Mouse (Mus musculus) liver, embryonic 11.5 days (tissue): ENCODE results near the gene Phactr1. TPM values are rescaled to one million over a fixed set of nuclear protein-coding genes. Genes with fewer than 3 reads are reported as not detected.

ENCODE experiments used
- ATAC-seq: fragments of 200-750 bp; cut with Nextera tagmentation; replicated peaks from 2 replicates; pipeline ENCODE4 v1.8.0; 2017; ENCODE audit warnings: moderate number of reproducible peaks, mild to moderate bottlenecking, moderate TSS enrichment, moderate library complexity; ENCODE audit not compliant: low FRiP score
- DNase-seq: peaks from one replicate; pipeline ENCODE4 v3.0.0-alpha.2; 2017; ENCODE audit warnings: low spot score
- H3K27ac ChIP-seq: fragments of 300-500 bp; sonication (generic); 2 replicates; pipeline ENCODE4 v1.5.1; 2014; ENCODE audit warnings: mild to moderate bottlenecking, low read depth, low read length, control low read depth
- H3K27me3 ChIP-seq: fragments of 300-500 bp; sonication (generic); replicated peaks from 2 replicates; pipeline ENCODE4 v1.6.1; 2014; ENCODE audit warnings: low read length, mixed read lengths; ENCODE audit not compliant: control insufficient read depth, insufficient read depth
- H3K36me3 ChIP-seq: fragments of 300-500 bp; sonication (generic); 2 replicates; pipeline ENCODE4 v1.6.1; 2014; ENCODE audit warnings: mild to moderate bottlenecking, low read length, moderate library complexity, mixed read lengths; ENCODE audit not compliant: control insufficient read depth, insufficient read depth
- H3K4me1 ChIP-seq: fragments of 300-500 bp; sonication (generic); replicated peaks from 2 replicates; pipeline ENCODE4 v1.6.1; 2014; ENCODE audit warnings: low read length, mixed read lengths; ENCODE audit not compliant: control insufficient read depth, insufficient read depth
- H3K4me2 ChIP-seq: fragments of 300-500 bp; sonication (generic); 2 replicates; pipeline ENCODE4 v1.6.1; 2014; ENCODE audit warnings: mild to moderate bottlenecking, control low read depth, moderate library complexity
- H3K4me3 ChIP-seq: fragments of 300-500 bp; sonication (generic); 2 replicates; pipeline ENCODE4 v1.5.1; 2014; ENCODE audit warnings: low read depth, low read length, control low read depth
- H3K9ac ChIP-seq: fragments of 300-500 bp; sonication (generic); 2 replicates; pipeline ENCODE4 v1.6.1; 2014; ENCODE audit warnings: low read depth, low read length, control low read depth
- H3K9me3 ChIP-seq: fragments of 300-500 bp; sonication (generic); 2 replicates; pipeline ENCODE4 v1.6.1; 2016; ENCODE audit warnings: low read length, inconsistent platforms, mixed read lengths; ENCODE audit not compliant: control insufficient read depth
- WGBS: fragments of 180-500 bp; shearing (Covaris S2); extraction: QIAGEN DNeasy Blood & Tissue Kit; methylation state at CpG from one replicate; pipeline ENCODE4 v1.1.7; 2014; 5-methylcytosine and 5-hydroxymethylcytosine counted together
- polyA plus RNA-seq: library from polyadenylated mRNA; unstranded; fragments of >200 nt; fragmentation: Nextera tagmentation; extraction: Ambion mirVana; gene quantifications from 2 replicates; pipeline ENCODE4 v1.2.1, GENCODE M21; 2014

Phactr1 gene
- polyA plus RNA-seq, 1 experiment from 2014 or later, result 1.3 TPM

DNA sequence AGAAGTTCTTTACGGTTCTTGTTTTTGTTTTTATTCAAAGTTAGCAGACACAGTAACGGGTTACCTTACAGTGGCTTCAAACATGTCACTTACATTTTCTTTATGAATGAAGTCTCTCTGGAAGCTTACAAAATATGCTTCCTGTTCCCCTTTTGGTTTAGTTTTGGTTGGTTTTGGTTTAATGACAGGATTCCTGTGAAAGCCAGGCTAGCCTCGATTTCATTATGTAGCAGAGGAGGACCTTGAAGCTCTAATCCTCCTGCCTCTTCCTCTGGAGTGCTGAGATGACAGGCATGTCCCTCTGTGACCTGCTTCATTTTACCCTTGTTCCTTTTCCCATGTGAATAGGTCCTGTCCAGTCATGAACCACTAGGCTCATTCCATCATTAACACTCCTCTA is 432.3 kb downstream of the Phactr1 start:
- no peaks in the 10 kb centered on the region for H3K9me3 ChIP-seq
- no peaks in the 10 kb centered on the region for H3K4me1 ChIP-seq
- no peak overlapping the region for H3K9ac ChIP-seq
- no peak overlapping the region for H3K27ac ChIP-seq
- 72% methylated on average over 3 of the region's 3 CpGs for WGBS
- H3K4me3 ChIP-seq, result no peak overlapping the region
- ATAC-seq, result no peak
- no peak overlapping the region for H3K4me2 ChIP-seq
- no peaks in the 10 kb centered on the region for H3K36me3 ChIP-seq
- H3K27me3 ChIP-seq, result no peaks in the 10 kb centered on the region
- DNase-seq, result no peak

DNA sequence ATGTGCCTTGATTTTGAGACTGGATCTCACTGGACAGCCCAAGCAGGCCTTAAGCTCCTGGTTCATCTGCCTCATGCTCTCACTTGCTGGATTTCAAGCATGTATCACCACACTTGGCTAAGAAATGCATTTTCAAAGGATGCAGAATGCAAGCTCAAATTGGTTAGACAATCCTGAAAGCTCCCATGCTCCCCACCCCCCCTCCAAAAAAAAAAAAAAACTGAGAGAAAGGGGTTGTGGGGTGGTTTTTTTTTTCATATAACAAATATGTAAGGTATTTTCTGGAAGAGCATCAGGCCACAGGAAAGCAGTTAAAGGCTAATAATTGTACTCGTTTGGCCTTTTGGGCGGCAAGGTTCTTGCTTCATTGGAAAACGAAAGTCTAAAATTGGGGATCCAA is 432.7 kb downstream of the Phactr1 start:
- Histone ChIP-seq H3K4me1 (no peaks in the 10 kb centered on the region), H3K27me3 (no peaks in the 10 kb centered on the region), H3K27ac (no peak overlapping the region), H3K9me3 (no peaks in the 10 kb centered on the region), H3K36me3 (no peaks in the 10 kb centered on the region), H3K4me2 (no peak overlapping the region), H3K9ac (no peak overlapping the region), H3K4me3 (no peak overlapping the region)
- 86% methylated on average over 3 of the region's 3 CpGs for WGBS
- DNase-seq, result no peak
- ATAC-seq, result no peak

DNA sequence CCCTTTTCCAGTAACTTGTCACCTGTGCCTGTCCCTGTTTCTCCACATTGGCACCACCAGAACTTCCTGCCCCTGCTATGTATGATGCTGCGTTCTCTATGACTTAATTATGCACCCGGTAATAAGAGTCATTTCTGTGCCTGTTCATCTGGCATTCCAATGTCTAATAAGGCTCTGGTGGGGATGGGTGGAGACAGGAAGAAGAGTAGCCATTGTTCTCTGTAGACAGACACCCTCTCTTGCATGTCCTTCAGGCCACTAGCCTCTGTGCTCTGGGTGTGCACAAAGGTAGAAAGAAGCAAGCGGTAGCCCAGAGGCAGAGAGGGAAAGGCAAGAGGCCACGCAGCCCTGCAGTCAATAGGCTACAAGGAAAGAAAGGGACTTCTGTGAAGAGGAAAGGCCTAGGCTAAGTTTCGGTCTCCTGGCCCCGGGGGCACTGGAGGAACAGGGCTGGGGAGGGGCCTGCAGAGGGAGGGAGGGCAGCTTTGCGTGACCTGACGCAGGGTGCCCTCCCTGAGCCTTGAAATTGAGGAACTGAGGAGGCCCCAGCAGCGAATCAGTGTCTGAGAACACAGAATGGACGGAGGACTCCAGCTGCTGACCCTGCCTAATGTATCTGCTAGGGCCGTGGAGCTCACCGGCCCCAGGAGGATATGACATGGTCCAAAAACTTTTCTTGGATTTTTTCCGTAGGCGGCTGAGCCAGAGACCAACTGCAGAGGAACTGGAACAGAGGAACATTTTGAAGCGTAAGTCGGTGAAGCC is 442.1 kb downstream of the Phactr1 start:
- Histone ChIP-seq H3K36me3 (no peaks in the 10 kb centered on the region), H3K4me1 (no peaks in the 10 kb centered on the region), H3K9ac (no peak overlapping the region), H3K4me3 (no peak overlapping the region), H3K4me2 (no peak overlapping the region), H3K9me3 (no peaks in the 10 kb centered on the region), H3K27me3 (no peaks in the 10 kb centered on the region), H3K27ac (no peak overlapping the region)
- ATAC-seq (no peak), DNase-seq (no peak)
- 67% methylated on average over 16 of the region's 16 CpGs for WGBS

DNA sequence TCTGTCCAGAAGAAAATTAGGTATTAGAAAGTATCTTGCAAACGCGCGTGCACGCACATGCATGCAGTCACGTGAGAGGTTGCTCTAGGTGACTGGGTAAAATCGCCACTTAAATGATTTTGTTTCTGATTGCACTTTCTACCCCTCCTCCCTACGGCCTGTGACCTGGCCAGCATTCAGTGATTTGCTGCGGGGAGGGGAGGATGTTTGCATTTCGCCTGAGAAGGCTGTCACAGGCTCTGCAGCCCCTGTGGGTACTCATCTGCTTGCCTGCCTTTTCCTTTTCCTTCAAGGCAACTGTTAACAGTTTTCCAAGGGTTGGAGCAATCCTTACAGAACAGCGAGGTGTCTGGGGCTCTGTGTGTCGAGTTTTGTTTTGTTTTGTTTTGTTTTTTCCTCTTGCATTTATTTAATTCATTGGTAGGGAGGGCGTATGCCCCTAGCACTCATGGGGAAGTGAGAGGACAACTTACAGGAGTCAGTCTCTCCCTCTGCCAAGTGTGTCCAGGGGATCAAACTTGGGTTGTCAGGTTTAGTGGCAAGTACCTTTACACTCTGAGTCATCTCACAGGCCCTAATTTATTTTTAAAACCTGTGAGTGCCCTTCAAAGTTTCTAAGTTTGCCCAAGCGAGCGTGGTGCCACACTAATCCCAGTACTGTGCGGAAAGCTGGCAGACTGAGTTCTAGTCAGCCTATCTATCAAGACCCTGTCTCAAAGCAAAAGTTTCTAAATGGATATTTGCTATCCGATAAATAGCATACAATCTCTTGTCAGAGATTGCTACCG is 443.7 kb downstream of the Phactr1 start:
- Histone ChIP-seq H3K36me3 (no peaks in the 10 kb centered on the region), H3K9me3 (no peaks in the 10 kb centered on the region), H3K9ac (no peak overlapping the region), H3K4me3 (no peak overlapping the region), H3K4me2 (no peak overlapping the region), H3K4me1 (no peaks in the 10 kb centered on the region), H3K27ac (no peak overlapping the region), H3K27me3 (no peaks in the 10 kb centered on the region)
- DNase-seq, result no peak
- no peak for ATAC-seq
- WGBS, result 52% methylated on average over 17 of the region's 17 CpGs

DNA sequence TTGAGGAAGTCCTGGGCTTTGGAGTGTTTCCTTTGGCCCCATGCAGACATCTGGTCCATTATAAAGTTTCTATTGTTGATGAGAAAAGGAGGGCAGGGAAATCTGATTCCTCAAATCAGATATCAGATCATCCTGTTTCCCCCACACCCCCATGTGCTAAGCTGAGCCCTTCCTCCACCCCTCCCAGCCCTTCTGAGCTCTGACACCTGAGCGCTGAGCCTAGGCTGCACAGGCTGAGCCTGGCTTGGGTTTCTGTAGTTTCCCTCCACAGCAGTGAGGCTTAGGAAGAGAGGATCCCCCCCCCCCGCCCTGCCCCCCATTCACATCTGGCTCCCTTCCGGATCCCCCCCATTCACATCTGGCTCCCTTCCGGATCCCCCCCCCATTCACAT is 444.3 kb downstream of the Phactr1 start:
- ATAC-seq (no peak), DNase-seq (no peak)
- Histone ChIP-seq H3K4me1 (no peaks in the 10 kb centered on the region), H3K27ac (no peak overlapping the region), H3K9me3 (no peaks in the 10 kb centered on the region), H3K9ac (no peak overlapping the region), H3K27me3 (no peaks in the 10 kb centered on the region), H3K4me2 (no peak overlapping the region), H3K36me3 (no peaks in the 10 kb centered on the region), H3K4me3 (no peak overlapping the region)
- 39% methylated on average over 3 of the region's 4 CpGs for WGBS

DNA sequence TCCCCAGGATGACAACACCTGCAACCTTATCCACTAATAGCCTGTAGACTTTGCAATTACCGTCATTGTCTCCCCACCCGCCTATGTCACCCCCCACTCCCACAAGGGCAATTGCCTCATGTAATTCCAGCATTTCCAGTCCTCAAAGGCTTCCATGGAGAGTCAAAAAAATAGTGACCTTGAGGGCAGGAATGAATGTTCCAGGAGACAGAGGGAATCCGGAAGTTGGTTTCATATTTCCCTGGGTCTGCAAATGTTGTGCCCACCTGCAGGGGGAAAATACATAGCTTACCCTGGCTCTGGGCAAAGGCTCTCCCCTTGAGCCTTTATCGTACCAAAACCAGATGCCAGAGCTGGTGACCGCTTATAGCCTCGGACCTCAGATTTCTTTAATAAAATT is 449.7 kb downstream of the Phactr1 start:
- no peaks in the 10 kb centered on the region for H3K36me3 ChIP-seq
- no peaks in the 10 kb centered on the region for H3K4me1 ChIP-seq
- no peak overlapping the region for H3K4me2 ChIP-seq
- ATAC-seq (no peak), DNase-seq (no peak)
- no peaks in the 10 kb centered on the region for H3K27me3 ChIP-seq
- H3K4me3 ChIP-seq, result no peak overlapping the region
- H3K9me3 ChIP-seq, result no peaks in the 10 kb centered on the region
- WGBS, result 80% methylated on average over 6 of the region's 6 CpGs
- H3K9ac ChIP-seq, result no peak overlapping the region
- H3K27ac ChIP-seq, result no peak overlapping the region

DNA sequence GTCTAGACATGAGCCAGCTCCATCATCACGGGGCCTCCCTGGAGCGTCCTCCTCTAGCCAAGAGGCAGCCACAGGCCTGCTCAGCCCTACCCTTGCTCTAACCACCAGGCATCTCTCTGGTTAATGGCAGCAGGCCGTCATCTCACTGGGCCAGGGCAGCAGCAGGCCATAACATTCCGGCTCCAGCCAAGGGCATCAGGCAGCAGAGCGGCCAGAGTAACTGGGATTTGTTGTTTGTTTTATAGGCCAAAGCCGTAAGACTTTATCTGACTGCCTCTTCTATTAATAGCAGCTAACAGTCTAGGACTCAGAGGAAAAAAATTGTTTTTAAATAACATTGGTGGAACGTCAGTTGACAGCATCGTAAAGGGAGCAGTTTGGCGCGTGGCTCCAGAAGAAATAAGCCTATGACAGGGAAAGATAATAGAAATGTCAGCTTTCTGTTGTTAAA is 451.3 kb downstream of the Phactr1 start:
- WGBS, result 70% methylated on average over 10 of the region's 10 CpGs
- ATAC-seq (no peak), DNase-seq (no peak)
- Histone ChIP-seq H3K4me2 (no peak overlapping the region), H3K9me3 (no peaks in the 10 kb centered on the region), H3K36me3 (no peaks in the 10 kb centered on the region), H3K4me3 (no peak overlapping the region), H3K27ac (no peak overlapping the region), H3K9ac (no peak overlapping the region), H3K27me3 (no peaks in the 10 kb centered on the region), H3K4me1 (no peaks in the 10 kb centered on the region)

DNA sequence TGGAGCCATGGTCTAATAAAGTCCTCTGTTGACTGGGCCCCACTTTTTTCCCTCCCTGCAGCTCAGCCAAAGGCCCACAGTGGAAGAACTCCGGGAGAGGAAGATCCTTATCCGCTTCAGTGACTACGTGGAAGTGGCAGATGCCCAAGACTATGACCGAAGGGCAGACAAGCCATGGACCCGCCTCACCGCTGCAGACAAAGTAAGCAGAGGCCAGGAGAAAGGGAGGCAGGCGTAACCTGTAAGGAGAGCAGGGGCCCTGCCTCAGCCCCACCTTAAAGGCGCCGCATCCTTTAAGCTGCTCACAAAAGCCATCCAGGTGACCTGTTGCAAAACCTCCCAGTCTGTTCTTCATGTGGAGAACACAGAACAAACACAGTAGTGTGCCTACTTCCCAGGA is 452.4 kb downstream of the Phactr1 start:
- no peaks in the 10 kb centered on the region for H3K4me1 ChIP-seq
- H3K4me3 ChIP-seq, result no peak overlapping the region
- H3K27me3 ChIP-seq, result no peaks in the 10 kb centered on the region
- H3K9me3 ChIP-seq, result no peaks in the 10 kb centered on the region
- no peak overlapping the region for H3K27ac ChIP-seq
- no peaks in the 10 kb centered on the region for H3K36me3 ChIP-seq
- no peak for ATAC-seq
- 75% methylated on average over 9 of the region's 9 CpGs for WGBS
- DNase-seq, result no peak
- no peak overlapping the region for H3K9ac ChIP-seq
- no peak overlapping the region for H3K4me2 ChIP-seq

DNA sequence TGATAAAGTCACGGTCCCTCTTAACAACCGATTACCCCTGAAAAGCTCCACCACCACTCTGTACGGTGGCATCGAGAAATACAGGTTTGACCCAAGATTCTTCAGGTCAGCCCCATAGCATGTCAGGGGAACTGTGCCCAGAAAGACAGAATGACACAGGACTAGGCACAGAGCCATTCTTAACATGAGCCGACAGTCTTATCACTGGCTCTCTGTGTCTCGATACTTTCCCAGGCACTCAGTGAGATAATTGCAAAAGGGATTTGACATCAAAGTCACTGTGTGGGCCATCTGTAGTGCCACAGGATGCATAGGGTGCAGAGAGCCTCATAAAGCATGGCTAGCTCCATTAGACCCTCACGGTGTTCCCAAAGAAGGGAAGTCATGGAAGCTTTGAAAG is 453.0 kb downstream of the Phactr1 start:
- Histone ChIP-seq H3K36me3 (no peaks in the 10 kb centered on the region), H3K27me3 (no peaks in the 10 kb centered on the region), H3K9ac (no peak overlapping the region), H3K9me3 (no peaks in the 10 kb centered on the region), H3K4me3 (no peak overlapping the region), H3K27ac (no peak overlapping the region), H3K4me1 (no peaks in the 10 kb centered on the region), H3K4me2 (no peak overlapping the region)
- DNase-seq, result no peak
- ATAC-seq, result no peak
- WGBS, result 66% methylated on average over 7 of the region's 7 CpGs
